Mouse (Mus musculus): ENCODE measurements around the gene Clgn.

Clgn gene

GRCm38 (mm10) chr8:83421354-83421753 is 31.7 kb downstream of the Clgn start:
- in situ Hi-C loops (cut with MboI; ENCODE audit: unreplicated experiment in 2 of 2), result no loop called here

GRCm38 (mm10) chr8:83423032-83423825 is 33.6 kb downstream of the Clgn start:
- in situ Hi-C loops (cut with MboI; ENCODE audit: unreplicated experiment in 2 of 2), result no loop called here

- in situ Hi-C loops (cut with MboI; ENCODE audit: unreplicated experiment in 2 of 2), result loop anchor here in 1 of 2 experiments (25.0 kb wide), 1 partner anchor 88 kb away; the partner anchor contains the start of genes Elmod2 and Mgat4d
Observed at GRCm38 (mm10) chr8:83425202-83425601, 35.5 kb downstream of the Clgn start.

GRCm38 (mm10) chr8:83426104-83426759 is 36.6 kb downstream of the Clgn start:
- in situ Hi-C loops (cut with MboI; ENCODE audit: unreplicated experiment in 2 of 2), result loop anchor here in 1 of 2 experiments (25.0 kb wide), 1 partner anchor 89 kb away; the partner anchor contains the start of genes Elmod2 and Mgat4d

- in situ Hi-C loops (cut with MboI; ENCODE audit: unreplicated experiment in 2 of 2), result loop anchor here in 1 of 2 experiments (25.0 kb wide), 1 partner anchor 90 kb away; the partner anchor contains the start of genes Elmod2 and Mgat4d
Observed at GRCm38 (mm10) chr8:83426949-83427348, 37.3 kb downstream of the Clgn start.

- in situ Hi-C loops (cut with MboI; ENCODE audit: unreplicated experiment in 2 of 2), result loop anchor here in 1 of 2 experiments (25.0 kb wide), 1 partner anchor 91 kb away; the partner anchor contains the start of genes Elmod2 and Mgat4d
Observed at GRCm38 (mm10) chr8:83428621-83429020, 39.0 kb downstream of the Clgn start.

GRCm38 (mm10) chr8:83429071-83429524 is 39.4 kb downstream of the Clgn start:
- in situ Hi-C loops (cut with MboI; ENCODE audit: unreplicated experiment in 2 of 2), result loop anchor here in 1 of 2 experiments (25.0 kb wide), 1 partner anchor 92 kb away; the partner anchor contains the start of genes Elmod2 and Mgat4d

GRCm38 (mm10) chr8:83437077-83437476 is 47.4 kb downstream of the Clgn start:
- in situ Hi-C loops (cut with MboI; ENCODE audit: unreplicated experiment in 2 of 2), result loop anchor here in 1 of 2 experiments (25.0 kb wide), 1 partner anchor 100 kb away; the partner anchor contains the start of genes Elmod2 and Mgat4d

- in situ Hi-C loops (cut with MboI; ENCODE audit: unreplicated experiment in 2 of 2), result loop anchor here (10.0 to 25.0 kb wide), 4 partner anchors 104 to 267 kb away; partner anchors contain the start of genes Elmod2 (in 1 of the 2) and Mgat4d (in 1 of the 2)
Observed at GRCm38 (mm10) chr8:83441656-83442242, 52.1 kb downstream of the Clgn start.

- in situ Hi-C loops (cut with MboI; ENCODE audit: unreplicated experiment in 2 of 2), result loop anchor here (10.0 to 25.0 kb wide), 4 partner anchors 105 to 268 kb away; partner anchors contain the start of genes Elmod2 (in 1 of the 2) and Mgat4d (in 1 of the 2)
Observed at GRCm38 (mm10) chr8:83442243-83443051, 52.8 kb downstream of the Clgn start.

GRCm38 (mm10) chr8:83443052-83443400 is 53.4 kb downstream of the Clgn start:
- in situ Hi-C loops (cut with MboI; ENCODE audit: unreplicated experiment in 2 of 2), result loop anchor here (10.0 to 25.0 kb wide), 4 partner anchors 106 to 268 kb away; partner anchors contain the start of genes Elmod2 (in 1 of the 2) and Mgat4d (in 1 of the 2)

GRCm38 (mm10) chr8:83449960-83450359 is 60.3 kb downstream of the Clgn start:
- in situ Hi-C loops (cut with MboI; ENCODE audit: unreplicated experiment in 2 of 2), result loop anchor here (5.0 to 25.0 kb wide), 9 partner anchors 113 to 1088 kb away; partner anchors contain the start of genes Elmod2 (in 1 of the 2), Mgat4d (in 1 of the 2) and Rnf150 (in 1 of the 2)

- in situ Hi-C loops (cut with MboI; ENCODE audit: unreplicated experiment in 2 of 2), result loop anchor here (5.0 to 25.0 kb wide), 4 partner anchors 146 to 1089 kb away; partner anchors contain the start of gene Rnf150 (in 1 of the 2)
Observed at GRCm38 (mm10) chr8:83451056-83451455, 61.4 kb downstream of the Clgn start.

- in situ Hi-C loops (cut with MboI; ENCODE audit: unreplicated experiment in 2 of 2), result loop anchor here in 1 of 2 experiments (10.0 to 25.0 kb wide), 2 partner anchors 592 to 1095 kb away; partner anchors contain the start of gene Rnf150
Observed at GRCm38 (mm10) chr8:83457121-83457520, 67.5 kb downstream of the Clgn start.

- in situ Hi-C loops (cut with MboI; ENCODE audit: unreplicated experiment in 2 of 2), result loop anchor here in 1 of 2 experiments (10.0 to 25.0 kb wide), 2 partner anchors 593 to 1096 kb away; partner anchors contain the start of gene Rnf150
Observed at GRCm38 (mm10) chr8:83458222-83458621, 68.6 kb downstream of the Clgn start, which contains the start of gene Scoc. Gene Scoc, minus strand, starts transcription at chr8:83458391.

- in situ Hi-C loops (cut with MboI; ENCODE audit: unreplicated experiment in 2 of 2), result loop anchor here in 1 of 2 experiments (10.0 to 25.0 kb wide), 2 partner anchors 595 to 1097 kb away; partner anchors contain the start of gene Rnf150
Observed at GRCm38 (mm10) chr8:83459606-83460005, 69.9 kb downstream of the Clgn start.
